Mouse (Mus musculus): ENCODE data around the gene Dld.

The Dld gene

DNA sequence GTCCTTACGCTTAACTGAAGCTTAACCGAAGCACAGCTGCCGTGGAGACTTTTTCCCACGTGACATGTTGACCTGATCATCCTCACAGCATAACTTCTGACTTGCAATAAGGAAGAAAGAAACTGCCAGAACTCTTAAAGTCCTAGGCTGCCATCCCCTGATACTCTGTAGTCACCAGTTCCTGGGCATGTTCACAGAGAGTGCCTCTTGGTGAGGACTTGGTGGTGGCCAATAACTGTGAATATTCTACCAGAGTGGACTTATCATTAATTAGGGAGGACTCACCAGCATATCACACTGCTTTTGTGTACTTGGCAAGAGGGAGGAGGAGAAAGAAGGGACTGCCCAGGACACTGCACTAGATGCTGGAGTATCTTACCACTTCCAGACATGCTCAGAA lies 53.1 kb downstream of the Dld start:
- no peak for ATAC-seq (ENCODE audit: insufficient number of reproducible peaks, low FRiP score, low TSS enrichment)

DNA sequence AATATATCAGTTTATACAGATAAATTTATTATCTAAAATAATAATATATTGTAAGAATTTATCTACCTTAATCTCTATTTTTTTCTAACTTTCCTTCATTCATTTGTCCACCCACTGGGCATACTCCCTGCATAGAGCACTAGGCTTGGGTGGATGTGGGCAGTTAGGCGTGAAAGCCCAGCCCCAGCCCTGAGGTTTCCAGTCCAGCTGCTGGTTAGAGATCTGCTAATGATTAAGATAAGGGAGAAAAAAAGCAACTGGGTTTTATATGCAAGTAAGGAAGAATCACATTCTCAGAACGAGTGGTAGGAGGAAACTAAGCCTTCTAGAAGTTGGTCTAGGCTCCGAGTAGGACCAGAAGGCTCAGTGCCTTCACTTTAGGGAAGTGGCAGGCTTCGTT lies 55.2 kb downstream of the Dld start:
- no peak for ATAC-seq (ENCODE audit: insufficient number of reproducible peaks, low FRiP score, low TSS enrichment)

DNA sequence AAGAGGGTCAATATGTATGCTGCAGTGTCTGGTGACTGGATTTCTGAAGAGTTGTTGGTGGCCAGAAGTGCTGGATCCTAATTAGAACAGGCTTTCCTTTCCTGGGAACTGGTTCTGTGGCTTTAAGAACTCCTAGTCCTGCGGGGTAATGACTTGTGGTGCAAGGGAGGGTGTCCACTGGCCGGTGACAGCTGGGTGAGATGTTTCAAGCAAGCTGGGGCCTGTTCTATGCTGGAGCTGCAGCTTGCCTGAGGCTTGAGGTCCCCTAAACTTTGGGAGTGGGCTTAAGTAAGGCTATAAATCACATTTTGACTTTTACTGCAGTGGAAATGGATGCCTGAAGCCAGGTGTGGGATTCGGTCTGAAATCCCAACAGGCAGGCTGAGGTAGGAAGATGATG lies 55.7 kb downstream of the Dld start:
- ATAC-seq (ENCODE audit: insufficient number of reproducible peaks, low FRiP score, low TSS enrichment), result no peak

DNA sequence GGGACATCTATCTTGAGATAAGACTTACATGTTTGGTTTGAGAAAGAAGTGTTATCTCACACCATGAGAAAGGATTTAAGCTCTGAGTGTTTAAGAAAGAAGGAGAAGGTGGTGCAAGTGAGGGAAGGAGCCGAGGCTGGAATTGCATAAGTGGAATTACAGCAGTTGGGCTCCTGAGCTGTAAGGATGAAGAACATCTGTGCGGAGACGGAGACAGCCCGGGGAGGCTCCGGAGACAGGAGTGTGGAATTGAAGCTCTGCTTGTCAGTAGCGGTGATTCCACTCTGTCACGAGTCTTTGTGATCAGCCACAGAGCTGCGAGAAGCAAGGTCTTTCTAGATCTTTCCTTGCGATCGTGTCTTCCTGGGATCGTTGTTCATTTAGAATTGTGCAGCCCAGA lies 56.3 kb downstream of the Dld start:
- ATAC-seq (ENCODE audit: insufficient number of reproducible peaks, low FRiP score, low TSS enrichment), result no peak

GRCm38 (mm10) chr12:31294526-31294925 lies 56.7 kb downstream of the Dld start:
- ATAC-seq (ENCODE audit: insufficient number of reproducible peaks, low FRiP score, low TSS enrichment), result no peak

- ATAC-seq (ENCODE audit: insufficient number of reproducible peaks, low FRiP score, low TSS enrichment), result no peak
Observed at GRCm38 (mm10) chr12:31293361-31294142, 57.7 kb downstream of the Dld start.

GRCm38 (mm10) chr12:31290951-31291350 lies 60.3 kb downstream of the Dld start:
- ATAC-seq (ENCODE audit: insufficient number of reproducible peaks, low FRiP score, low TSS enrichment), result no peak

GRCm38 (mm10) chr12:31289046-31289445 lies 62.2 kb downstream of the Dld start:
- no peak for ATAC-seq (ENCODE audit: insufficient number of reproducible peaks, low FRiP score, low TSS enrichment)

DNA sequence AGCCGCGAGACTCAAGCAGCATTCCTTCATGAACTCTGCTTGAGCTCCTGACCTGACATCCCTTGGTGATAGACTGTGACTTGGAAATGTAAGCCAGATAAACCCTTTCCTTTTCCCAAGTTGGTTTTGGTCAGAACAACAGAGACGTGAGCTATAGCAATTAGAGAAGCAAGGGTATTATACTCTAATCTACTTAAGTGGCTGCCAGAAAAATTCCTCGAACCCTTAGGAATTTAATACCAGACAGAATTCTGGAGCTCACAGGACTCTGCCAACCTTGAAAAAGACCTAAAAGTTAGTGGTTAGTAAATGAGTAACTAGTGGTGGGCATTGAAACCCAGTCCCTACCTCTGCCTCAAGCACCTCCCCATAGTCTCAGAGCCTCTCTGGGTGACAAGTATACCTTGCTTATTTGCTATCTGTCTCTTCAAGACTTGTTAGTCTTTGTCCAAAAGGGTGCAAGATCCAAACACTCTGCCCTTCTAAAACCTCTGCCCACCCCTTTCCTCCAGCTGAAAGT lies 67.6 kb downstream of the Dld start:
- ATAC-seq (ENCODE audit: insufficient number of reproducible peaks, low FRiP score, low TSS enrichment), result no peak

DNA sequence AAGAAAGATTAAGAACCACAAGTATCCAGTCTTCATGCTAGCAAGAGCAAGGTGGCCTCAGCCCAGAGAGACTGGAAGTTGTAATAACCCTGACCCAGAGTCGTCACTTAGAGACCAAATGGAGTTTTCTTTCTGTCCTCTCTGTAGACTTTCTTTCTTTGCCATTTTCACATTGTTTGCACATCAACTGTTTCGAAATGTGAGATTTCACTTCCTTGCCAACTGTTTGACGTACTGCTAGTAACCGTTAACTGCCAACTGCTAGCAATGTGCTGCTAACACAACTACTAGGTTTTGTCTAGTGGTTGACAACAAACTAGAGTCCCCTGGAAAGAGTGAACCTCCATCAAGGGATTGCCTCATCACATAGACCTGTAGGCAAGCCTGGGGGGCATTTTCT lies 68.1 kb downstream of the Dld start:
- no peak for ATAC-seq (ENCODE audit: insufficient number of reproducible peaks, low FRiP score, low TSS enrichment)

DNA sequence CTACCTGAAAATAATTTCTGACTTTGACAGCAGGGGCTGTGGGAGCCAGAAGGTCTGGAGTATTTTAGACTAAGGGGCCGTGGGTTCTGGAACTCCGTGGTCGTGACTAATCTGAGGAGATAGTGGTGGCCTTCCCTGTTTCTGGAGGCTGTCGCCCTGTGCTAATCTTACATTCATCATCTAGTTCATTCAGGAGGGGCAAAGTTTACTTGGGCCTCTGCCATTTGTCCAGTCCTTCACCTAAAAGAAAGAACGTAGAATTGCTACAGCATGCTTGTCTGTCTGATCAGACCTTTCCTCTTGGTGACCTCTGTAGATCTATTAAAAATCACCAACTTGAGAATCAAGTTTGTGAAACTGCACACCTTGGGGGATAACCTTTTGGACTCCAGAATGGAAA lies 69.0 kb downstream of the Dld start:
- no peak for ATAC-seq (ENCODE audit: insufficient number of reproducible peaks, low FRiP score, low TSS enrichment)
